Mouse (Mus musculus): ENCODE measurements around the gene Atg4a-ps. TPM values are rescaled to one million over a fixed set of nuclear protein-coding genes. Genes with fewer than 3 reads are reported as not detected.

Atg4a-ps gene
- total RNA-seq, 2 experiments from 2014 or later = 0.12 to 1.3 TPM

- ATAC-seq (replicated peaks; ENCODE audit: poor library complexity) = no peak
Measured at GRCm38 (mm10) chr3:103633124-103633523, 12.7 kb downstream of the Atg4a-ps start.

GRCm38 (mm10) chr3:103627661-103628060, 18.2 kb downstream of the Atg4a-ps start:
- no peak for ATAC-seq (replicated peaks; ENCODE audit: poor library complexity)

GRCm38 (mm10) chr3:103626481-103626880, 19.4 kb downstream of the Atg4a-ps start:
- no peak for ATAC-seq (replicated peaks; ENCODE audit: poor library complexity)

- ATAC-seq (replicated peaks; ENCODE audit: poor library complexity) = no peak
Measured at GRCm38 (mm10) chr3:103625169-103625568, 20.7 kb downstream of the Atg4a-ps start.

- ATAC-seq (replicated peaks; ENCODE audit: poor library complexity) = no peak
Measured at GRCm38 (mm10) chr3:103624591-103625051, 21.2 kb downstream of the Atg4a-ps start.

GRCm38 (mm10) chr3:103623893-103624470, 21.9 kb downstream of the Atg4a-ps start:
- ATAC-seq (replicated peaks; ENCODE audit: poor library complexity) = no peak

- no peak for ATAC-seq (replicated peaks; ENCODE audit: poor library complexity)
Measured at GRCm38 (mm10) chr3:103620101-103620500, 25.8 kb downstream of the Atg4a-ps start.

- no peak for ATAC-seq (replicated peaks; ENCODE audit: poor library complexity)
Measured at GRCm38 (mm10) chr3:103616981-103617380, 28.9 kb downstream of the Atg4a-ps start.

GRCm38 (mm10) chr3:103615621-103616020, 30.2 kb downstream of the Atg4a-ps start:
- ATAC-seq (replicated peaks; ENCODE audit: poor library complexity) = no peak

GRCm38 (mm10) chr3:103612636-103613355, 33.1 kb downstream of the Atg4a-ps start:
- ATAC-seq (replicated peaks; ENCODE audit: poor library complexity) = no peak

- no peak for ATAC-seq (replicated peaks; ENCODE audit: poor library complexity)
Measured at GRCm38 (mm10) chr3:103610231-103610630, 35.6 kb downstream of the Atg4a-ps start.

GRCm38 (mm10) chr3:103606660-103607595, 38.9 kb downstream of the Atg4a-ps start:
- ATAC-seq (replicated peaks; ENCODE audit: poor library complexity) = no peak

GRCm38 (mm10) chr3:103606045-103606597, 39.7 kb downstream of the Atg4a-ps start:
- ATAC-seq (replicated peaks; ENCODE audit: poor library complexity) = no peak

- no peak for ATAC-seq (replicated peaks; ENCODE audit: poor library complexity)
Measured at GRCm38 (mm10) chr3:103601561-103601960, 44.3 kb downstream of the Atg4a-ps start.

- ATAC-seq (replicated peaks; ENCODE audit: poor library complexity) = no peak
Measured at GRCm38 (mm10) chr3:103601011-103601410, 44.9 kb downstream of the Atg4a-ps start.

GRCm38 (mm10) chr3:103597586-103597985, 48.3 kb downstream of the Atg4a-ps start:
- ATAC-seq (replicated peaks; ENCODE audit: poor library complexity) = peak; percentile 82

GRCm38 (mm10) chr3:103595271-103595810, 50.5 kb downstream of the Atg4a-ps start:
- ATAC-seq (replicated peaks; ENCODE audit: poor library complexity) = no peak
